Mouse (Mus musculus) left cerebral cortex, adult 9 months (tissue): ENCODE results near the gene Eml4.
A peak's percentile ranks its signal among the peaks of the same experiment; 100 is the strongest.

Experiments used
- DNase-seq, 2 experiments: peaks; one replicate each; pipeline ENCODE4 v3.0.0; 2022; ENCODE audit warnings: low spot score in 2 of 2

Gene Eml4

DNA sequence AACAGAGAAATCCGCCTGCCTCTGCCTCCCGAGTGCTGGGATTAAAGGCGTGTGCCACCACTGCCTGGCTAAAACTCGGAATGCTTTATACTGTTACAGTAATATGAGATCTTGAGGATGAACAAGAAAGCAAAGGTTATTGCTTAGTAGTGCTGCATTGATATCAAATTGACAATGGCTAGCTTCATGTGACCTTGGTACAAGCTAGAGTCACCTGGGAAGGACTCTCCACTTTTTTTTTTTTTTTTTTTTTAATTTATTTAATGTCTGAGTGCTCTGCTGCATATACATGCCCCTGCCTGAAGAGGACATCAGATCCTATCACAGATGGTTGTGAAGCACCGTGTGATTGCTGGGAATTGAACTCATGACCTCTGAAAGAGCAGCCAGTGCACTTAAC lies 148.2 kb downstream of the Eml4 start:
- no peak for DNase-seq

DNA sequence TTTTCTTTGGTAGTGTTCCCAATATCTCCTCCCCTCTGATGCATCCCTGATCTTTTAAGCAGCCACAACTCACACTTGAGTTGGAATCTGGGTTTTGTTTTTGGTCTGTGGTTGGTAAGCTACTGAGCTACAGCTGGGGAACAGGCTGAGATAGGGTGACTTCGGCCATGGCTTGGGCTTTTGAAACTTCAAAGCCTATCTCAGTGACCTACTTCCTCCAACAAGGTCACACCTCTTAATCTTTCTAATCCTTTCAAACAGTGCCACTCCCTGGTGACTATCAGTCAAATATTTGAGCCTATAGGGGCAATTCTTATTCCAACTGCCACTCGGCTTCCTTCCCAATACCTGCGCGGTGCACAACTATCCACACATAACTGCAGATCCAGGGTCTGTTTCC lies 149.0 kb downstream of the Eml4 start:
- DNase-seq = no peak

DNA sequence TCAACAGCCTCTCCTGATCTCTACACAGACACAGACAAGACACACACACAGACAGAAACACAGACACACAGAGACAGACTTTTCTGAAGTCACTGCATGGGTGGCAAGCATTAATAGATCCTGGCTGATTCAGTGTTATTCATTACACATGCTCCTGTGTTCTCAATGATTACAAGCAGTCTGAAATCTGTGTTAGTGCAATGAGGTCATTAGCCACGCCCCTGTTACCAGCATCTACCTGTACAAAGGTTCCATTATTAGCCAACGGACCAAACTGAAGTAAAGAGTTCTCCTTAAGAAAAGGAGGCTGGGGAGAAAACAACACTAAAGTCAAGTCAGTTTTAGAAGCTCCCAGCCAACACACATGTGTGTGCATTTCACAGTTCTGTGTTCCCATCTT lies 153.0 kb downstream of the Eml4 start:
- no peak for DNase-seq

DNA sequence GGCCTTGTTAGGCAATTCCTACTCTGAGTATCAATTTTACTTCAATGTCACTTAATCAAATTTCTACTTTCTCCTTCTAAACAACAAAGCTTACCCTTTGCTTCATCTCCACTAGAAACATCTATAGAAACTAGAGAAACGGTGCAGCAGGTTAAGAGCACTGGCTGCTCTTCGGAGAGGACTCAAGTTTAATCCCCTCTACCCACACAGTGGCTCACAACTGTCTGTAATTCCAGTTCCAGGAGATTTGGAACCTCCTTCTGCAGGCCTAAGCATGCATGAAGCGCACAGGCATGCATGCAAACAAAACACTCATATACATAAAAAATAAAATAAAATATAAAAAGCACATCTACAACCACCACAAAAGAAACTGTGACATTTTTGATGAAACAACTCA lies 161.4 kb downstream of the Eml4 start:
- no peak for DNase-seq

DNA sequence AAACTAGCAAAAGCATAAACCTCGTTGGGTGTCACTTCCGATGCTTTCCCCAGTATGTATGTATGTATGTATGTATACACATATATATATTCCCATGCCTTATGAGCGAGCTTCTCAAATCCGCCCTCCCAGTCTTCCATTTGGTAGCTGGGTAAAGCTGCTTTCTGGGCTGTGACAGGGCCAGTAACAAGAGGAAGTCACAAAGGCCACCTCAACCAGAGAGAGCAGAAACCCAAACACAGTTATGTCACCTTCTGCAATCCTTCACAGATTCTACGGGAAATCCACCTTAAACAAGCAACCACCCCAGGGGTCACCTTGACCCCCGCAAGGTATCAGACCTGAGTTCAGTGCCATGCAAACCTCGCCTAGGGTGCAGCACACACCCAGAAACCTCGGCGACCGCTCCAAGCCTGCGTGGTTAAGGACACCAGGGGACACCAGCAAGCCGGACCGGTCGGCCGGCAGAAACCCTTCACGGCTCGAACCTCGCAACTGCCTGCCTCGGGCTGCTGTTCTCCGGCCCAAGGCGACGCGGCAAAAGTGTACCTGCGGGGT lies 163.0 kb downstream of the Eml4 start:
- DNase-seq = peak in 1 of 2 experiments; percentile 18

DNA sequence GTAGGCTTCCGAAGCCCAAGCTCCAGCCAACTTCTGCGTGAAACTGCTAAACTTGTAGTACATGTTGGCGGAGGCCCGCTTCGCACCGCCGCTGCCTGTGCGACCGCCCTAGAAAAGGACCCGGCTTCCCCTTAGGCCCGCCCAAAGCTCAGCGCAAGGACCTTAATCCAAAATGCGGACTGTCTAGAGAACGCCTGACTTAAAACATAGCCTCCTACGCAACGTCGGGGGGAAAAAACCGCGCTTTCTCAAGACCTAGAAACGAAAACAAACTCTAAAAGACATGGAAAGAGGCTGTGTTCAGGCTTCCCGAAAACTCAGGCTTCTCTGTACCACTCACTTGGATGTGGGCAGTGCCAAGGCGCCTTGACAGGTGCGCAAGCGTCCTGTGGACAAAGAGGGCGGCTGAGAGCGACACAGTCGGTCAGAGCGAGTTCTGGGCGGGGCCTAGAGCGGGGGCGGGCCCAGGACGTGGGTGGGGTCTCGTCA lies 163.5 kb downstream of the Eml4 start:
- DNase-seq = peak; percentile 78 to 91

DNA sequence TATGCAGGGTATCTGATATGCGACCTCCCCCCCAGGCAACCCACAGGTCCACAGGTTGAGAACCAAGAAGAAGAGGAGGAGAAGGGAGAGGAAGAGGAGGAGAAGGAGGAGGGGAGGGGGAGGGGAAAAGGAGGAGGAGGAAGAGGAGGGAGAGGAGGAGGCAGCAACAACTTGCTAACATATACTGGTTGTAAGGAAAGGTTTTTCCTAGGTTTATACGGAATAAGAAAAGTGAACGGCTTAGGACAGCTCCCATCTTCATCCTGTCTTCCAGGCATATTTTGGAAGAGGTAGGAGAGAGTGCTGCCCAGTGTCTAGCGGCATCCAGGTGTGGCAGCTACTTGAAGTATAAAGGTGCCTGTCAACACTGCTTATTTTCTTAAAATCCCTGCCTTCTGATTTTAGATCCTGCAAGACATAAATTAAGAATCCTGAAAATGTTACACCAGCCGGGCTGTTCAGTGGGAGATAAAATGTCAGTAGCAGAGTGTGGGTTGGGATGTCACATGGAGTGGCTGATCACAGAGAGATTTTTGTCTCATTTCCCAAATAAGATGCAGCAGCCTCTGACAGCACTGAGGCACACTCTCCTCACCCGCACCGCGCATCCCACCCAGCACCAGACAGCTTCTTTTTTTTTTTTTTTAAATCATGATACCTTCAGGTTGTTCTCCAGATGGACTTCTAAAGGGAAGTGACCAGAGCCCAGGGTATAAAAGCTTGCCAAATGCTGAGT lies 166.7 kb downstream of the Eml4 start, which contains the start of gene Cox7a2l:
Cox7a2l (minus strand) TSS at position 51 of the 736 bp plus-strand sequence.
- peak; percentile 60 to 67 for DNase-seq

DNA sequence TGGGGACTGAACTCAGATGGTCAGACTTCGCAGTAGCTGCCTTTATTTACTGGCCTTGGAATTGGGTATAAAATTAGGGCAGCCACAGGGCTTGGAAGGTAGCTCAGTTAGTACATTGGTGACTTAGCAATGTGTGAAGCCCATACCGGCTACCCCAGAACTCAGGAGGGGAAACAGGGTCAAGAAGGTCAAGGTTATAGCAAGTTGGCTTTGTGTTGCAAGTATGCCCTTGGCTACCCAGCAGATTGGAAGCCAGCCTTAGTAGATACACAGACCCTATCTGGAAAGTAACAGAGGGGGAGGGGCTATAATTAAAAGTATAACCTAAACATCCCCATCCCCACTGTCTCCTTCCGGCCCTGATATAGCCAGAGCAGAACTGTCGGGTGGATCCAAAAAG lies 171.2 kb downstream of the Eml4 start:
- DNase-seq = no peak

DNA sequence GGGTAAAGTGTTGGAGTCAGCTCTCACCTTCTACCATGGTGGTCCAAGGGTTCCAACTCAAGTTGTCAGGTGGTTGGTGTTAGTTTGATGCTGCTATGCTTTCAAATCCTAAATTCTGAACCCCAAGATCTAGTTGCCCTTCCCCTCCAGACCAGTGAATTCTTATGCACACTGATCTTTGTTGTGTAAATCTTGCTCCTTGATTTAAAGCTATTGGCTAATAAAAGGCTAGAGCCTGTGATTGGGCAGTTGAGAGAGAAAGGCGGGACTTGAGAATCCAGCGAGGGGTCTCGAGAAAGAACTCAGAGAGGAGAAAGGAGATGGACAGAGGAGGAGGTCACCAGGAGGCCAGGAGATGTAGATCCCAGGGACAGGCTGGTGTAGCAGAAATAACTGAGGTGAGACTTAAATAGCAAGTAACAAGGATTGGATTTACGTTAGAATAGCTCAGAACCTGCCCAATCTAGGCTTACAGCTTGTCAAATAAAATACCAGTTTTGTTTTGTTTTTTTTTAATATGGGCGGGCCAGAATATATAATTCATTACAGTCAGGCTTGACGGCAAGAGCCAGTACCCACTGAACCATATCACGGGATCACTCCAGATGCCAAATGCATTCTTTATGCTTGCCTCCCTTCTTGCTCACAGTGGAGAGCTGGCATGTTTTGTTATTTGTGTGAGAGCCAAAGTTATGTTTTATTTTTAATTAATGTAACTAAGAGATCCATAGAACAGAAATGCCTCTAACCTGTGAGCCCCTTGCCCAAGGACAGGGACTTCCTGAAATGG lies 172.1 kb downstream of the Eml4 start:
- DNase-seq = no peak

DNA sequence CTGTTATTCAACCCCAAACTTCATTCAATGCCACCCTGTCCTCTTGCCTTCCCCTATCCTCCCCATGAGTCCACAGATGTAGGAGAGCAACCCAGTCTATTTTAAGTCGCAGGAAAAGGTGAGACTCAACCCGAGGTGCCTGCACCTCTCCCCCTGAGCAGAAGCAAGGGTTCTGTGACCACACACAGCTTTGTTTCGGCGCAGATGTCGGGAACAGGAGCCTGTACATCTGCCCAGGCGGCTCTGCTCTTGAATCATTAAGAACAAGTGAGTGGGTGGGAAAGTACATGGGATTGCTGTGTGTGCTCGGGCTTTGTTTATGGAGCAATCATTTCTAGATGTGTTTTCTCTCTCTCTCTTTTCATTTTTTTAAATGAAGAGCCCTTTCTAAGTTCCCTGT lies 174.0 kb downstream of the Eml4 start:
- DNase-seq = no peak

DNA sequence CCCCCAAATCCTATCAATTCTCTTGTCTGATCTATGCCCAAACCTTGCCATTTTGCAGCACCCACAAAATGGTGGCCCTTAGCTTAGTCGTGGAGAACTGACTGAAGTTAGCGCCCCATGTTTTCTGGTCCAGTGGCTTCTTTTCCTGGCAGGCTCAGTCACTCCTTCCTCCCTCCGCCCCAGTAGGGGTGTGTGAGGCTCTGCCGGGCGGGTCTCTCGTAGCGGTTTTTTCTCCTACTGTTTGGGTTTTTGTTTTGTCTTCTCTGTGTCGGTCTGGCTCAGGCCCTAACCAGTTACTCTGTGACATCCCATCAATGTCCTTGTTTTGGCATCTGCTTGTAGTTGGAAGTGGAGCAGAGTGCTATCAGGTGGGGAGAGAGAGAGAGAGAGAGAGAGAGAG lies 174.9 kb downstream of the Eml4 start:
- DNase-seq = no peak

DNA sequence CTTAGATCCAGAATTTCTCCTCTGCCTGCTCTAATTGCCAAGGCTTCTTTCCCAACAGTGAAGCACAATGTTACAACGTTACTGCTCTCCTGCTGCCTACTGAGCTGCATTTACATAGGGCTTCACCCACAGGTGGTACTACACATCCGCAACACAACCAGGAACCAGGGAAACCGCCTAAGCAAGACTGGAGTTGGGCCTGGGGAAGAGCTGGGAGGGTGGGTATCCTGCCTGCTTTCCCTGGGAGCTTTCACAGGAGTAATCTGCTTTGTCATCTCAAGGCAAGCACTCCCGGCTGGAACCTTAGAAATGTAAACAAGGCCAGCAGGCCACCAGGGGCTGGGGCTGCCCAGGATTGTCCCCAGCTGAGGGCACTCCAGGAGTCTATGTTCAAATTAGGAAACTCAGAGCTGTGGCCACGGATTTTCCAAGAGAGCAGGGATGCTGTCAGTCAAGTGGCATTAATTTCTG lies 175.4 kb downstream of the Eml4 start:
- no peak for DNase-seq

DNA sequence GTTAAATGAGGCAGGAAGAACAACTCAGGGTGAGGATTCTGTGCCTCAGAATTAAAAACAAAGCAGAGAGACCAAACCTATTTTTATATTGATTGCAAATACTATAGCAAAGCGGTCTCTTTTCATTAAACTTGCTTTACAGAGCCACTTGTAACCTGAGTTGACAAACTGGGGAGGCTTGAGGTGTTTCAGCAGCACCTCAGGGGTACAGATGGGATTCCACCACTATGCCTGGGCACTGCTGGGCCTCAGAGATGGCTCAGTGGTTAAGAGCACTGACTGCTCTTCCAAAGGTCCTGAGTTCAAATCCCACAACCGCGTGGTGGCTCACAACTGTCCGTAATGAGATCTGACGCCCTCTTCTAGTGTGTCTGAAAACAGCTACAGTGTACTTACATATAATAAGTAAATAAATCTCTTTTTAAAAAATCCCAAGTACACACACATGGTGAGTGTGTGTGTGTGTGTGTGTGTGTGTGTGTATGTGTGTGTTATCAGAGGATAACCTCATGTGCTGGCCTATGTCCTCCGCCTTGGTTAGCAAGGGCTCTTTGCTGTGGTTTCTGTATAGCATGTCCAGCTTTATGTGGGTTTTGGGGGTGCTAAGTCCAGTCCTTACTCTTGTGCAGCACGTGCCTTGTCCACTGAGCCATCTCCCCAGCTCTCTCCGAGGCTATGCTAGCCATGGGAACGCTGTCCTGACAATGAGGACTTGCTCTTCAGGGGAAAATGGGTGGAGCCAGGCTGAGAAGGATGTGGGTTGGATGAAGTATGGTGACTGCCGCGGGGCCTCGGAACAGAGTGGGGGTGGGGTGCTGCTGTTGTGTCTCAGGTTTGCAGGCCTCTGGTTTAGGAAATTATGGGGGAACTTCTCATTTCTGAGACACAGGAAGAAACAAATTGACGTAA lies 176.1 kb downstream of the Eml4 start:
- DNase-seq = no peak

DNA sequence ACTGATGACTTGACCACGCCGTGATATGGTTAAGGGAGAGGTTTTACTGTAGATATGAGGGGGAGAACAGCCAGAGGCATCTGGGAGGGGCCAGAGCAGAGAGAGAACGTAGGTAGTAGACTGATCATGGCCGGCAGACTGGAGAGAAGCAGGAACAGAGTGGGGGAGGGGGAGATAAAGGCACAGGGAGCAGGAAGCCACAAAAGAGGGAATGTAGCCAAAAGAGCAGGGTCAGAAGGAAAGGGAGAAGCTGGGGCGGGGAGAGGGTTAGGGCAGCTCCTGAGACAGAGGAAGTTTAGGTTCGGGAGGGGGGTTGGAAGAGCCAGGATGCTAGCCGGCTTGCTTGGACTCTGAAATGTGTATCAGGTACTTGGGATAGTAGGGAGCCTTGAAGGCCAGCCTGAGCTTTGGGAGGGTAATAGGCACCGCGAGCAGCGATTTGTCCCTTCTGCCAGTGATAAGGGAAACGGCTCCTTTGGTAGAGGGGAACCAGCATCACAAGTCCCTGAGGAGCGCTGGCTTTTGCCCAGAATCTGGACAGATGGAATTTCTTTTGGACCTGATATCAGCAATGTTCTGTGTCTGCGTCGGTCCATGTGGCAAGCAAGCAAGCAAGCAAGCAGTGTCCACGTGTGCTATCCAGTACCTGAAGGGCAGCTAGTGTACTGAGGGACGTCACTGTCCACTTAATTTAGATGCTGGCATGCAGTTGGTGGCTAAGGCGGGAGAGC lies 177.1 kb downstream of the Eml4 start:
- no peak for DNase-seq
